In the genomic region with DNA sequence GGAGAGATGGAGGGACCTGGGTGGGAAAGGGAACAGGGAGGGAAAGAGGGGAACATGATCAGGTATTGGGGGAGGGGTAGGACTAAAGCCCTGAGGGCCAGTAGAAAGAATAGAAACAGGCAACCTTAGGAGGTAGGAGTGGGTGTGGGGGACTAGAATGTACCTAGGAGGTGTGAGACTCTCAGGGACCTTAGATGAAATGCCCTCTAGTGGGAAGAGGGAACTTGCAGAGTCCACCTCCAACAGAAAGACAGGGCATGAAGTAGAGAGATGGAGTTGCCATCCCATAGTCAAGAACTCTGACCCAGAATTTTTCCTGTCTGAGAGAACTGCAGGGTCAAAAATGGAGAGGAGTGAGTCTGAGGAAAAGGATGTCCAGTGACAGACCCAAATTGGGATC, we compare ENCODE assay signal across 24 mouse cellular contexts. TPM values are rescaled to one million over a fixed set of nuclear protein-coding genes. Genes with fewer than 3 reads are reported as not detected.
DNase-seq lines count a peak whose midpoint lies in the region; ATAC-seq and TF ChIP-seq lines count a peak whose summit lies in the region.
"Had no signal": no experiment of that assay in that cellular context is flagged by ENCODE, and none has a peak within 500 bp of the region (broad histone marks: within the 10 kb centered on the region; RNA-seq: fewer than 3 reads in every experiment).

No protein-coding gene starts in this region.

- ATAC-seq in hindbrain, embryonic 12.5 days (ENCODE audit: low FRiP score) = 0 out of 2 replicates have a peak, but pooled peaks have one; percentile 32
- no peak for ATAC-seq in hindbrain, embryonic 16.5 days
- ATAC-seq in stomach, postnatal 0 days (ENCODE audit: low FRiP score, low TSS enrichment) = no peak
- ATAC-seq: forebrain, embryonic 15.5 days had no signal

- H3K36me3 ChIP-seq in hindbrain, embryonic 12.5 days = no peaks in the 10 kb centered on the region
- H3K36me3 ChIP-seq in hindbrain, embryonic 16.5 days (ENCODE audit: control insufficient read depth, insufficient read depth, low read length) = no peaks in the 10 kb centered on the region
- no peaks in the 10 kb centered on the region for H3K36me3 ChIP-seq in stomach, postnatal 0 days (ENCODE audit: control insufficient read depth, insufficient read depth, low read length)
- H3K36me3 ChIP-seq: embryonic facial prominence, embryonic 12.5 days; embryonic facial prominence, embryonic 15.5 days; forebrain, embryonic 12.5 days; forebrain, embryonic 15.5 days; hindbrain, embryonic 10.5 days had no signal

- no peak overlapping the region for H3K4me2 ChIP-seq in hindbrain, embryonic 12.5 days (replicated peaks)
- H3K4me2 ChIP-seq in hindbrain, embryonic 16.5 days (ENCODE audit: low read length) = no peak overlapping the region
- no peak overlapping the region for H3K4me2 ChIP-seq in stomach, postnatal 0 days (replicated peaks; ENCODE audit: low read depth)
- H3K4me2 ChIP-seq: embryonic facial prominence, embryonic 12.5 days; embryonic facial prominence, embryonic 15.5 days; forebrain, embryonic 12.5 days; forebrain, embryonic 15.5 days; heart, embryonic 11.5 days; hindbrain, embryonic 14.5 days had no signal

- no peaks in the 10 kb centered on the region for H3K9me3 ChIP-seq in hindbrain, embryonic 12.5 days (replicated peaks)
- H3K9me3 ChIP-seq in hindbrain, embryonic 16.5 days (ENCODE audit: control insufficient read depth, low read length) = no peaks in the 10 kb centered on the region
- no peaks in the 10 kb centered on the region for H3K9me3 ChIP-seq in stomach, postnatal 0 days (ENCODE audit: control insufficient read depth, low read length)
- H3K9me3 ChIP-seq: embryonic facial prominence, embryonic 12.5 days; embryonic facial prominence, embryonic 15.5 days; forebrain, embryonic 12.5 days; forebrain, embryonic 15.5 days; hindbrain, embryonic 10.5 days had no signal

- peaks cover 8% of the 10 kb centered on the region for H3K4me1 ChIP-seq in hindbrain, embryonic 12.5 days
- peaks cover 8% of the 10 kb centered on the region for H3K4me1 ChIP-seq in hindbrain, embryonic 16.5 days (ENCODE audit: control insufficient read depth, insufficient read depth, low read depth, low read length)
- no peaks in the 10 kb centered on the region for H3K4me1 ChIP-seq in stomach, postnatal 0 days (replicated peaks; ENCODE audit: control insufficient read depth, insufficient read depth)
- H3K4me1 ChIP-seq: embryonic facial prominence, embryonic 15.5 days had no signal

- TF ChIP-seq CTCF in layer of hippocampus, adult 2 months (conservative IDR thresholded peaks at IDR 0.05) = 0 out of 2 replicates have a peak, but pooled peaks have one; percentile 13
- peak; percentile 26; the same call in 1 of the 2 replicates for TF ChIP-seq CTCF in stomach, postnatal 0 days (IDR thresholded peaks at IDR 0.05; ENCODE audit: low read depth)

- no peak for DNase-seq in layer of hippocampus, adult 2 months (ENCODE audit: low spot score in 2 of 2)
- DNase-seq in layer of hippocampus, postnatal 14 days (ENCODE audit: low spot score in 2 of 2) = no peak
- no peak for DNase-seq in stomach, postnatal 0 days (ENCODE audit: low spot score)
- no peak for DNase-seq in thymus, postnatal 4 days
- DNase-seq: adrenal gland, postnatal 10 days; adrenal gland, postnatal 36 days; B cell, adult 2 months; cerebellum, adult 18-20 months; cerebellum, adult 9-11 months; cerebellum, postnatal 25 days; gastrocnemius, postnatal 25 days; heart, postnatal 10 days; heart, postnatal 36 days; kidney, adult 2 months had no signal

- TF ChIP-seq EP300 in stomach, postnatal 0 days (optimal IDR thresholded peaks at IDR 0.05) = no peak

- H3K27ac ChIP-seq in hindbrain, embryonic 12.5 days = no peak overlapping the region
- no peak overlapping the region for H3K27ac ChIP-seq in hindbrain, embryonic 16.5 days (ENCODE audit: low read depth, low read length)
- H3K27ac ChIP-seq in layer of hippocampus, adult 2 months = no peak overlapping the region
- H3K27ac ChIP-seq in stomach, postnatal 0 days (replicated peaks) = no peak overlapping the region
- H3K27ac ChIP-seq: embryonic facial prominence, embryonic 12.5 days; embryonic facial prominence, embryonic 15.5 days; forebrain, embryonic 12.5 days; forebrain, embryonic 15.5 days; hindbrain, embryonic 10.5 days; hindbrain, embryonic 14.5 days had no signal

- H3K4me3 ChIP-seq in hindbrain, embryonic 12.5 days = no peak overlapping the region
- no peak overlapping the region for H3K4me3 ChIP-seq in hindbrain, embryonic 16.5 days (ENCODE audit: low read length)
- no peak overlapping the region for H3K4me3 ChIP-seq in layer of hippocampus, adult 2 months
- no peak overlapping the region for H3K4me3 ChIP-seq in stomach, postnatal 0 days (ENCODE audit: low read depth, low read length)
- H3K4me3 ChIP-seq: embryonic facial prominence, embryonic 12.5 days; embryonic facial prominence, embryonic 15.5 days; forebrain, embryonic 12.5 days; forebrain, embryonic 15.5 days; hindbrain, embryonic 10.5 days had no signal

- H3K9ac ChIP-seq in hindbrain, embryonic 12.5 days = no peak overlapping the region
- H3K9ac ChIP-seq in hindbrain, embryonic 16.5 days (ENCODE audit: low read depth, low read length) = no peak overlapping the region
- no peak overlapping the region for H3K9ac ChIP-seq in stomach, postnatal 0 days (ENCODE audit: low read length)
- H3K9ac ChIP-seq: embryonic facial prominence, embryonic 12.5 days; embryonic facial prominence, embryonic 15.5 days; forebrain, embryonic 12.5 days; forebrain, embryonic 15.5 days; hindbrain, embryonic 14.5 days had no signal

- H3K27me3 ChIP-seq in hindbrain, embryonic 12.5 days = no peaks in the 10 kb centered on the region
- no peaks in the 10 kb centered on the region for H3K27me3 ChIP-seq in hindbrain, embryonic 16.5 days (replicated peaks; ENCODE audit: control insufficient read depth, insufficient read depth, low read length)
- no peaks in the 10 kb centered on the region for H3K27me3 ChIP-seq in stomach, postnatal 0 days (ENCODE audit: control insufficient read depth, insufficient read depth, low read length)
- H3K27me3 ChIP-seq: embryonic facial prominence, embryonic 12.5 days; embryonic facial prominence, embryonic 15.5 days; forebrain, embryonic 12.5 days; forebrain, embryonic 15.5 days had no signal

RNA-seq across cellular contexts. Expression of a gene that starts 43.4 kb away (rescaled TPM):
- polyA plus RNA-seq in hindbrain, embryonic 12.5 days (2016; fragmentation: Nextera tagmentation; extraction: Ambion mirVana) = 22.7 and 26.4 TPM in 2 replicates
- 20.6 and 29.1 TPM in 2 replicates for polyA plus RNA-seq in hindbrain, embryonic 16.5 days (2015; fragmentation: Nextera tagmentation; extraction: Ambion mirVana)
- 10 to 100 TPM; 12.4 to 14.7 TPM for total RNA-seq in layer of hippocampus, adult 2 months (2021)
- 10 to 100 TPM; 12.2 to 14.5 TPM for total RNA-seq in layer of hippocampus, postnatal 14 days (2021)
- polyA plus RNA-seq in stomach, postnatal 0 days (2015; fragmentation: Nextera tagmentation; extraction: Ambion mirVana) = 3.8 and 4.5 TPM in 2 replicates
- total RNA-seq: common myeloid progenitor, adult 5-6 weeks had no signal
